Mouse (Mus musculus) heart, postnatal 10 days (tissue): ENCODE results near the gene Il17rc. TPM values are rescaled to one million over a fixed set of nuclear protein-coding genes. Genes with fewer than 3 reads are reported as not detected.

Experiments
- microRNA-seq, 2 experiments: library from miRNA; unstranded; fragments of <30 nt; microRNA quantifications; one replicate each; pipeline ENCODE4 v1.2.0; 2022
- total RNA-seq, 2 experiments: library from RNA; stranded (reverse); gene quantifications; 2 replicates each; pipeline ENCODE4 v1.2.3; 2021

Gene Il17rc
- total RNA-seq, 2 experiments from 2014 or later, result 8.9 to 11.3 TPM

Small RNA genes within 50 kb of the gene (microRNA-seq; reads per million reads assigned to microRNA genes)
- gene Gm23365 (0 reads per million in 2 experiments), gene Gm24387 (0 reads per million in 2 experiments)

Other genes with a start within 250 kb of the Il17rc start
- 10 to 100 TPM; 15.5 to 16.1 TPM for gene Mtmr14, start 233.6 kb upstream of the Il17rc start, total RNA-seq
- gene Cpne9, start 189.1 kb upstream of the Il17rc start, total RNA-seq, result not detected
- 10 to 100 TPM; 20.1 to 21.8 TPM for gene Brpf1, start 164.3 kb upstream of the Il17rc start, total RNA-seq
- 1 to 10 TPM; 7.1 to 7.2 TPM for gene Ogg1, start 144.5 kb upstream of the Il17rc start, total RNA-seq
- 10 to 100 TPM; 67.2 to 76.7 TPM for gene Camk1, start 127.4 kb upstream of the Il17rc start, total RNA-seq
- gene Tada3, start 93.5 kb upstream of the Il17rc start, total RNA-seq, result 10 to 100 TPM; 22.0 to 23.5 TPM
- gene Arpc4, start 93.3 kb upstream of the Il17rc start, total RNA-seq, result 100 to 1,000 TPM; 124 to 138 TPM
- 1 to 10 TPM in 1 of 2 experiments, under 1 TPM in 1; 0.92 to 2.2 TPM for gene Ttll3, start 82.2 kb upstream of the Il17rc start, total RNA-seq
- 10 to 100 TPM in 1 of 2 experiments, 1 to 10 TPM in 1; 8.9 to 14.3 TPM for gene Rpusd3, start 52.1 kb upstream of the Il17rc start, total RNA-seq
- gene Cidec, start 35.7 kb upstream of the Il17rc start, total RNA-seq, result 10 to 100 TPM in 1 of 2 experiments, 1 to 10 TPM in 1; 9.6 to 41.2 TPM
- 10 to 100 TPM; 26.8 to 28.2 TPM for gene Jagn1, start 28.9 kb upstream of the Il17rc start, total RNA-seq
- gene Il17re, start 12.9 kb upstream of the Il17rc start, total RNA-seq, result 1 to 10 TPM; 1.1 to 1.2 TPM
- gene Creld1, start 11.9 kb downstream of the Il17rc start, total RNA-seq, result 10 to 100 TPM; 38.9 to 41.6 TPM
- gene Prrt3, start 30.5 kb downstream of the Il17rc start, total RNA-seq, result not detected
- 10 to 100 TPM; 62.2 to 64.0 TPM for gene Emc3, start 60.2 kb downstream of the Il17rc start, total RNA-seq
- 1 to 10 TPM; 3.0 to 3.6 TPM for gene Fancd2, start 60.3 kb downstream of the Il17rc start, total RNA-seq
- gene Fancd2os, start 129.3 kb downstream of the Il17rc start, total RNA-seq, result not detected
- gene Brk1, start 133.3 kb downstream of the Il17rc start, total RNA-seq, result 10 to 100 TPM; 92.4 to 94.8 TPM
- 10 to 100 TPM; 11.6 to 18.1 TPM for gene Vhl, start 152.5 kb downstream of the Il17rc start, total RNA-seq
- gene Irak2, start 167.0 kb downstream of the Il17rc start, total RNA-seq, result 10 to 100 TPM; 10.1 to 14.1 TPM
- gene Tatdn2, start 225.6 kb downstream of the Il17rc start, total RNA-seq, result 10 to 100 TPM; 69.9 to 75.7 TPM
- not detected for gene Ghrl, start 248.5 kb downstream of the Il17rc start, total RNA-seq